ENCODE assay signal across 7 mouse cellular contexts in the genomic region with DNA sequence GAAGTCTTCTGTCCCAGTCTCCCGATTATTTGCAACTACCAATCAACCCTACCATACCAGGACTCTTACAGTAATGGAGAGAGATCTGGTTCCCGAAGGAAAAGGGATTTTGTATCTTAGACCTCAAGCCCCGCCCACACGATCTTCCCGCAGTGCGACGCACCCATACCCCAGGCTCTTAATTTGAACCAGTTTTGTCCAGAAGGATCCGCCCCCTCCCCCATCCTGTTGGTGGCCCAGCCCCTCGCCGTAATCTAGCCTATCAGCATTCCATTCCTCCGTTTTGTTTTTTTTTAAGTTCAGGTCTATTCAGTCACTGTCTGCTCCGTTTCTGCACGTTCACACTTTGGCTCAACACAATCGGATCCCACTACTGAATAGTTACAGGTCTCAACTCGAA. TPM values are rescaled to one million over a fixed set of nuclear protein-coding genes. Genes with fewer than 3 reads are reported as not detected.
DNase-seq lines count a peak whose midpoint lies in the region; ATAC-seq and TF ChIP-seq lines count a peak whose summit lies in the region.

No protein-coding gene starts in this region.

- in situ Hi-C loops in CH12.LX (cut with MboI; ENCODE audit: low pct_ligation_motif_present, low pct_unique_long_range_greater_than_20kb, low sequenced_read_pairs), result loop anchor here (25.0 kb wide), 1 partner anchor 244 kb away; a partner anchor contains a TSS

- under 1% methylated on average over 15 of the region's 15 CpGs for WGBS in heart, embryonic 16.5 days

- no peak for TF ChIP-seq EP300 in CH12.LX (IDR thresholded peaks at IDR 0.05; ENCODE audit: low read length)

- H3K27ac ChIP-seq in CH12.LX (ENCODE audit: insufficient read depth, low read depth), result no peak overlapping the region
- peak overlapping the region; percentile 87 for H3K27ac ChIP-seq in heart, embryonic 16.5 days (ENCODE audit: low read length)

- dilution Hi-C loops in CH12.LX (cut with MboI; ENCODE audit: extremely low pct_ligation_motif_present, extremely low pct_unique_long_range_greater_than_20kb, low sequenced_read_pairs), result no loop called here

- peak; percentile 95 for DNase-seq in CH12.LX (ENCODE audit: extremely low read depth)
- peak; percentile 98 for DNase-seq in NIH3T3 (ENCODE audit: low read depth)
- DNase-seq in embryo, embryonic 9.5 days (ENCODE audit: extremely low spot score), result peak; percentile 91
- DNase-seq in kidney, postnatal 36 days, result peak; percentile 76 to 82
- DNase-seq in lung, postnatal 25 days (ENCODE audit: low spot score), result peak; percentile 61
- DNase-seq in right cerebral cortex, postnatal 14 days, result peak; percentile 79

- no peaks in the 10 kb centered on the region for H3K9me3 ChIP-seq in CH12.LX (replicated peaks; ENCODE audit: low read length)
- no peaks in the 10 kb centered on the region for H3K9me3 ChIP-seq in heart, embryonic 16.5 days (replicated peaks; ENCODE audit: control insufficient read depth, low read length)

- peaks cover 15 to 41% of the 10 kb centered on the region in 2 experiments for H3K4me1 ChIP-seq in CH12.LX (ENCODE audit: control insufficient read depth in 1 of 2, insufficient read depth in 2 of 2)
- peaks cover 28% of the 10 kb centered on the region for H3K4me1 ChIP-seq in heart, embryonic 16.5 days (ENCODE audit: control insufficient read depth, insufficient read depth, low read length)

- H3K36me3 ChIP-seq in CH12.LX (replicated peaks in 1 of 2; ENCODE audit: control insufficient read depth in 1 of 2, insufficient read depth in 1 of 2, low read length in 1 of 2), result peaks cover 46 to 62% of the 10 kb centered on the region in 2 experiments
- H3K36me3 ChIP-seq in heart, embryonic 16.5 days (ENCODE audit: control insufficient read depth, insufficient read depth), result peaks cover 33% of the 10 kb centered on the region

- peak overlapping the region; percentile 77 to 92 (median 85) for H3K4me3 ChIP-seq in CH12.LX (replicated peaks in 1 of 3; ENCODE audit: low read depth in 2 of 3, low read length in 2 of 3, poor library complexity in 1 of 3)
- peak overlapping the region; percentile 94 for H3K4me3 ChIP-seq in heart, embryonic 16.5 days (ENCODE audit: low read length)

- TF ChIP-seq POLR2A in CH12.LX (IDR thresholded peaks at IDR 0.05; ENCODE audit: low read depth, low read length), result peak; percentile 42; the same call in 1 of the 2 replicates

- no peaks in the 10 kb centered on the region for H3K27me3 ChIP-seq in CH12.LX (replicated peaks)
- no peaks in the 10 kb centered on the region for H3K27me3 ChIP-seq in heart, embryonic 16.5 days (ENCODE audit: control insufficient read depth, insufficient read depth, low read length)

- peak overlapping the region; percentile 89 for H3K4me2 ChIP-seq in CH12.LX (ENCODE audit: insufficient read depth, low read depth, poor library complexity, severe bottlenecking)
- peak overlapping the region; percentile 87 for H3K4me2 ChIP-seq in heart, embryonic 16.5 days (ENCODE audit: low read depth, low read length)

- peaks cover 64% of the 10 kb centered on the region for H3K79me2 ChIP-seq in CH12.LX (replicated peaks; ENCODE audit: control insufficient read depth, extremely low read depth, insufficient read depth, poor library complexity, severe bottlenecking)

- peak; percentile 44; the same call in 1 of the 2 replicates for ATAC-seq in heart, embryonic 16.5 days (replicated peaks; ENCODE audit: extremely low read depth, insufficient read depth, low FRiP score)

- TF ChIP-seq CTCF in CH12.LX (conservative IDR thresholded peaks at IDR 0.05 in 1 of 2, IDR thresholded peaks at IDR 0.05 in 1 of 2; ENCODE audit: low read depth in 2 of 2, low read length in 2 of 2), result no peak

- peak overlapping the region; percentile 85 for H3K9ac ChIP-seq in CH12.LX (ENCODE audit: insufficient read depth, low read depth)
- H3K9ac ChIP-seq in heart, embryonic 16.5 days (ENCODE audit: low read length), result peak overlapping the region; percentile 96

- TF ChIP-seq RAD21 in CH12.LX (IDR thresholded peaks at IDR 0.05; ENCODE audit: low read depth, low read length), result no peak

TF ChIP-seq in CH12.LX, 34 proteins besides CTCF, POLR2A, EP300 and RAD21:
- TF ChIP-seq JUN (IDR thresholded peaks at IDR 0.05; ENCODE audit: insufficient read depth, low read depth, low read length) (no peak), NELFE (IDR thresholded peaks at IDR 0.05; ENCODE audit: low read depth, low read length) (0 out of 2 replicates have a peak, but pooled peaks have one; percentile 12), MXI1 (IDR thresholded peaks at IDR 0.05; ENCODE audit: low read depth, low read length) (peak; percentile 42; the same call in 1 of the 2 replicates), RCOR1 (conservative IDR thresholded peaks at IDR 0.05; ENCODE audit: low read depth, low read length) (0 out of 2 replicates have a peak, but pooled peaks have one; percentile 6), GABPA (IDR thresholded peaks at IDR 0.05; ENCODE audit: insufficient replicate concordance, low read depth, low read length) (no peak), TCF12 (IDR thresholded peaks at IDR 0.05; ENCODE audit: low read depth, low read length) (no peak), TBP (conservative IDR thresholded peaks at IDR 0.05; ENCODE audit: low read depth, low read length) (peak; percentile 63; the same call in 1 of the 2 replicates), NRF1 (IDR thresholded peaks at IDR 0.05; ENCODE audit: low read depth, low read length) (no peak), MAX (IDR thresholded peaks at IDR 0.05; ENCODE audit: low read length) (0 out of 2 replicates have a peak, but pooled peaks have one; percentile 15), USF2 (conservative IDR thresholded peaks at IDR 0.05; ENCODE audit: low read depth, low read length) (no peak), HCFC1 (IDR thresholded peaks at IDR 0.05; ENCODE audit: low read depth, low read length) (no peak; the same call in 1 of the 2 replicates), ZNF384 (IDR thresholded peaks at IDR 0.05; ENCODE audit: low read depth, low read length) (peak; percentile 91), SIN3A (IDR thresholded peaks at IDR 0.05; ENCODE audit: low read length) (peak; percentile 65), UBTF (IDR thresholded peaks at IDR 0.05; ENCODE audit: low read depth, low read length) (no peak), MYC (IDR thresholded peaks at IDR 0.05; ENCODE audit: low read depth, low read length) (no peak), MEF2A (IDR thresholded peaks at IDR 0.05; ENCODE audit: borderline replicate concordance, low read depth, low read length) (no peak), BHLHE40 (IDR thresholded peaks at IDR 0.05; ENCODE audit: low read depth, low read length) (peak; percentile 52; the same call in 1 of the 2 replicates)

RNA-seq across cellular contexts. Expression of a gene that starts 0.9 kb away (rescaled TPM):
- total RNA-seq in CH12.LX (2012; rRNA removed) (134 and 151 TPM in 2 replicates), CH12.LX (2014; rRNA removed) (106 and 108 TPM in 2 replicates)
- polyA plus RNA-seq in CH12.LX (2012; ENCODE audit: insufficient read length, low read depth), result 95.4 and 122 TPM in 2 replicates
- 101 and 108 TPM in 2 replicates for polyA plus RNA-seq in heart, embryonic 16.5 days (2015; fragmentation: Nextera tagmentation; extraction: Ambion mirVana)

RNA-seq across cellular contexts. Expression of a gene that starts 0.9 kb away (rescaled TPM):
- total RNA-seq in CH12.LX (2012; rRNA removed), result 18.5 and 18.8 TPM in 2 replicates
- 9.1 and 9.9 TPM in 2 replicates for total RNA-seq in CH12.LX (2014; rRNA removed)
- polyA plus RNA-seq in CH12.LX (2012; ENCODE audit: insufficient read length, low read depth), result 28.2 and 36.2 TPM in 2 replicates
- polyA plus RNA-seq in heart, embryonic 16.5 days (2015; fragmentation: Nextera tagmentation; extraction: Ambion mirVana), result 54.5 and 56.5 TPM in 2 replicates

RNA-seq across cellular contexts. Expression of a gene that starts 17.3 kb away (rescaled TPM):
- total RNA-seq in CH12.LX (2012; rRNA removed) (34.7 and 35.7 TPM in 2 replicates), CH12.LX (2014; rRNA removed) (24.9 and 27.2 TPM in 2 replicates)
- polyA plus RNA-seq in CH12.LX (2012; ENCODE audit: insufficient read length, low read depth), result 12.3 and 17.1 TPM in 2 replicates
- 10.0 and 11.9 TPM in 2 replicates for polyA plus RNA-seq in heart, embryonic 16.5 days (2015; fragmentation: Nextera tagmentation; extraction: Ambion mirVana)

RNA-seq across cellular contexts. Expression of a gene that starts 20.5 kb away (rescaled TPM):
- total RNA-seq in CH12.LX (2012; rRNA removed), result 1.1 and 1.4 TPM in 2 replicates
- 2.3 and 2.4 TPM in 2 replicates for total RNA-seq in CH12.LX (2014; rRNA removed)
- polyA plus RNA-seq in CH12.LX (2012; ENCODE audit: insufficient read length, low read depth), result 1.1 and 1.5 TPM in 2 replicates
- polyA plus RNA-seq in heart, embryonic 16.5 days (2015; fragmentation: Nextera tagmentation; extraction: Ambion mirVana), result 0.92 and 0.97 TPM in 2 replicates

RNA-seq across cellular contexts. Expression of a gene that starts 22.2 kb away (rescaled TPM):
- not detected in 2 replicates for total RNA-seq in CH12.LX (2012; rRNA removed)
- not detected in 2 replicates for total RNA-seq in CH12.LX (2014; rRNA removed)
- not detected in 2 replicates for polyA plus RNA-seq in CH12.LX (2012; ENCODE audit: insufficient read length, low read depth)
- not detected in 2 replicates for polyA plus RNA-seq in heart, embryonic 16.5 days (2015; fragmentation: Nextera tagmentation; extraction: Ambion mirVana)
